Mouse (Mus musculus): Measurements from ENCODE around the gene Mb.

Gene Mb

DNA sequence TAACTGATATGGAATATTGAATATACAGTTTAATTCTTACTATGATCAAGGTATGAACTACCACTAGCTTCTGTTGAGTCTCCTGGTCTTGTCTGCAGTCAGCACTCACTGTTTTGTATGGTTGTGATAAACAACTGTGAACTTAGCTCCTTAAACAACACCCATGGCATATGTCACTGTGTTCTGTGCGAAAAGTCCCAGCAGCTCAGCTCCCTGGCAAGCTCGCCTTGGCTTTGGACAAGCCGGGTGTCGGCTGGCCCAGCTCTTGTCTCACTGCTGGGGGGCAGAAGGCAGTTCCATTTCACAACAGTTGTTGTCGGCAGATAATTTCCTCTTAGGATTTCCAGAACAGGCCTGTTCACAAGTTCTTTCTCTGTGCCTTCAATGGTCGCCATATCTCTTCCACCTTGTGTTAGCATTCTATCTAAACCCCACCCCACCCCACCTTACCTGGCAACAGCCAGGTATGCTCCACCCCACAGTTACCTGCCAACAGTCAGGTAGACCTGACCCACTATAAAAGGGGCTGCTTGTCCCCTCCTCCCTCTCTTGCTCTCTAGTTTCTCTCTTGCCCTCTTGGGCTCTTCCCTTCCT, 14.9 kb upstream of the Mb start:
- DNase-seq (ENCODE audit: low read depth, low spot score), result no peak

DNA sequence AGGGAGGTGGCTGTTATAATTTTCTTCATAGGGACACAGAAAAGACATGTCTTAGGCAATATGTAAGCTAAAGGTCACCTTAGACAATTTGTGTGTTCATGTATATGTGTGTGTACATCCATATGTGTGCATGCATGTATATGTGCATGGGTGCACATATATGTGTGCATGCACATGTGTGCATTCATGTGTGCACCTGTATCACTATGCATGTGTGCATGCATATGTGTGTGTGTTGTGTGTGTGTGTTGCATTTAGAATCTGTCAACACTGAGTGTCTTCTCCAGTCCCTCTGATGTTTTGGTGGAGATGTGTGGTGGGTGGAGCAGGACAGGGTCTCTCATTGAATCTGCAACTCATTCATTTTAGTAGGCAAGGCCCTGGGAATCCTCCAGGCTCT, 12.3 kb upstream of the Mb start:
- DNase-seq (ENCODE audit: low read depth, low spot score), result no peak

DNA sequence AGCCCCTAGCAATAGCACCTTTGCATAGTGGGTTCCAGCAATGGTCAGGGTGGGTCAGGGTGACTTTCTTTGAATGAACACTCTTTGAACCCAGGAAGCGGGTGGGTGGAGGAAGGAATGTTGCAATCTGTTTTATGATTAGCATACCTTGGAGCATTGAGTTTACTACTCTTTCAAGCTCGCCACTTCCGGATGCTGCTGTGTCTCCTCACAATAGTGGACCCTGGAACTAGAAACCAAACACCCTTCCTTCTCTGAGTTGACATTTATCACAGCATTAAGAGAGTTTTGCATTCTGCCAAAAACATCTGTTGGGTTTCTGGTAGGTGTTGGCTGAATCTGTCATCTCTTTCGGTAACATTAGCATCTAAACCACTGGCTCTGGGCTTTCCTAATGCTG, 8.9 kb upstream of the Mb start:
- peak; percentile 47 for DNase-seq (ENCODE audit: low read depth, low spot score)

DNA sequence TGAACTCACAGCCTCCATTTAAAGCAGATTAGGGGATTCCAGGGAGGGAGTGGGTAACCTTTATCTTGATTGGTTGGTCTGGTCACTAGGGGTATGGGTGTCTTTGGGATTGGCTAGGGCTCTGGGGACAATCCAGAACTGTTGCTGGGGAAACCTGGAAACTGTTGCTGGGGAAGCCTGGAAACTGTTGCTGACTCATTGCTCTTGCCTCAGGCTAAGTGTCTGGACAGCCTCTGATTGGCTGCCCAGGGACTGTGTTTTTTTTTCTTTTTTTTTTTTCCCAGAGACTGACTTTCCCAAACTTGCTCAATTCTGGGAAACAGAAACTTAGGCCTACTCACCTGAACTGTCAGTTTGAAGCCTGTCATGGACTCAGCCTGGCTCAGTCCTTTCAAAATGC, 8.1 kb upstream of the Mb start:
- DNase-seq (ENCODE audit: low read depth, low spot score), result peak; percentile 91

DNA sequence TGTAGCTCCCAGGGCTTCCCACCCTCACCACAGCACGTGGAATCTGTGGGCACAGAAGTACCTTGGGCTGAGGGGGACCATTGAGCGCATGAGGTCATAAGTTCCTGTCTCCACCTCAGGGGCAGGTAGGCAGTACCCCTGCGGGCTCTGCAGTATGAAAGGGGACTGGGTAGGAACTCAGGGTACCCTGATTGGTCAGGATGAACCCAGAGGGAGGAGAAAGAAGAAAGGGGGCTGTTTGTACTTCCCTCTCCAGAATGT, 6.3 kb upstream of the Mb start:
- no peak for DNase-seq (ENCODE audit: low read depth, low spot score)

DNA sequence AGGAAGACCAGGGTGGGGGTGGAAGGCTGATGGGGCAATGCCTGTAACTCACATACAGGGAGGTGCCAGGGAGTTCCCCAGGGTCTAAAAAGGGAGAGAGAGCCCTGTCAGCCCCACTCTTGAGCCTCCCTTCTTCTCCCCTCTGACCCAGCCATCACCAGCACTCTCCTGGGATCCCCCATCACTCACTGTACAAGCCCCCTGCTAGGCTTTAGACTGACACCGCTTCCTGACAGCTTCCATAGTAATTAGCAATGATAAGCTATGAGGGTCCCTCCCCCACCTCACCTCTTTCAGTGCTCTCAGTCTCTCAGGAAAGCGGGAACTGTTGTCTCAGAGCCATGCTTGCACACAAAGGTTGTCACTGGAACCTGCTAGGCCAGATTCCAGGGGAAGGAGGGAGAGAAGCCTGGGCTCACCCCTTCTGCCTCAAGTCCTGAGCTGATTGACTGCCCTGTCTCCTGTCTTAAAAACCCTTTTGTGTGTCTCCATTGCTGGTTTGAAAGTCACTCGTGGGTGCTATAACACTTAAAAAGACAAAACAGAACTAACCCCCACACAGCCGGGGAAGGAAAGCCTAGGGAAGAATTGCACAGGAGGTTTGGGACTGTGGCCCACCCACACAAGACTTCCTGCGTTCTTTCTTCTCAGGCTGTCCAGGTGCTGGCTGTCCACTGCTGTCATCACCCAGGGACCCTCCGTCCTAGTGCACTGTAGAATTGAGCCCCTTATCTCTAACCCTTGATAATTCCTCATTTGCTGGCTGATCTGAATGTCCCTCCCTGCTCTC, 5.7 kb upstream of the Mb start:
- DNase-seq (ENCODE audit: low read depth, low spot score), result peak; percentile 57

DNA sequence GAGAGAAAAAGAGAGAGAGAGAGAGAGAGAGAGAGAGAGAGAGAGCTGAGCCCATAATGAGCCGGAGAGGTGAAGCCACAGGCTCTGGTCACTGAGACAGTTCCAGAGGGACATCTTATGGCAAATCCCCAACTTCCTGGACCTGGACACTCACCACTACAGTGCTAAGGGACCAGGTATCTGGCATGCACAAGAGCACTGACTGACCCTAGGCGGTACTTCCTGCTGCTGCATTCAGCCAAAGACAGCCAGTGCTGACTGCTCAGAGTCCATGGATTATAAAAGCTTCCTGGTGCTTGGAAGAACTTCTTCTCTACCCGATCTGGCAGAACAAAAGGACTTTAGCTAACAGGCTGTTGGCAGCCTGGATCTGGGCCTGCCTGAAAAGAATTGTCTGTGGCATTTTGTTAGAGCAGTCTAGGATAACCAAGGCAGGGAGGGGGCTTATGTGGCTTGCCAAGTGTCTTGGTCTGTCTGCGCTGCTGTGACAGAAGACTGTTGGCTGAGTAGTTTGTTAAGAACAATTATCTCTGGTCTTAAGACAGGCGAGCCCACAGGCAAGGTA, 4.2 kb upstream of the Mb start:
- no peak for DNase-seq (ENCODE audit: low read depth, low spot score)

DNA sequence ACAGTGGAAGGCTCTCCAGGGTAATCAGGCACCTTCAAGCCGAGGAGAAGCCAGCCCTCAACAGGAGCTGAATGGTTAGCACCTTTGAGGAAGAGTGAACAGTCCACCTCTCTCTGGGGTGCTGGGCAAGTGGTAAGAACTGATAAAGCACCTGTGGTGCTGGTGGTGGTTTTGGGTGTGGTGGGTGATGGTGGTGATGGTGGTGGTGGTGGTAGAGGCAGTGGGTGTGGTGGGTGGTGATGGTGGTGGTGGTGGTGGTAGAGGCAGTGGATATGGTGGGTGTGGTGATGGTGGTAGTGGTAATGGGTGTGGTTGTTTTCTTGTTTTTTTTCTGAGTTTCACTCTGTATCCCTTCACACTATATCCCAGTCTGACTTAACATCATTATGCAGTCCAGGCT, 2.6 kb upstream of the Mb start:
- DNase-seq (ENCODE audit: low read depth, low spot score), result no peak

DNA sequence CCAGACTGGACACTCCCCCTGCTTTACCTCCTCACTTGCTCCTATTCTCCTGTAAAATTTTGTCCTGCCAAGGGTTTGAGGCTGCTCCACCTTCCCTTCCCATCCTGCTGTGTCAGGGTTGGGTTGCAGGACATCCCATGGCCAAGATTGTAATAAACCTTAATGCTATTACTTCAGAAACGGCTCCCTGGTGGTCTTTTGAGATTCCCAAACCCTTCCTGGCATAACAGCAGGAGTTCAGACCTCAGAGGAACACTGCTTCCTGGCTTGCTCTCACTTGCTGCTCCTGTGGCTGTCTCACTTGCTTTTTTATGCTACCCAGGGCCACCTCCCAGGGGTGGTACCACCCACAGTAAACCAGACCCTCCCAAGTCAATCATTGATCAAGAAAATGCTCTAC, 1.7 kb upstream of the Mb start:
- DNase-seq (ENCODE audit: low read depth, low spot score), result peak; percentile 73

DNA sequence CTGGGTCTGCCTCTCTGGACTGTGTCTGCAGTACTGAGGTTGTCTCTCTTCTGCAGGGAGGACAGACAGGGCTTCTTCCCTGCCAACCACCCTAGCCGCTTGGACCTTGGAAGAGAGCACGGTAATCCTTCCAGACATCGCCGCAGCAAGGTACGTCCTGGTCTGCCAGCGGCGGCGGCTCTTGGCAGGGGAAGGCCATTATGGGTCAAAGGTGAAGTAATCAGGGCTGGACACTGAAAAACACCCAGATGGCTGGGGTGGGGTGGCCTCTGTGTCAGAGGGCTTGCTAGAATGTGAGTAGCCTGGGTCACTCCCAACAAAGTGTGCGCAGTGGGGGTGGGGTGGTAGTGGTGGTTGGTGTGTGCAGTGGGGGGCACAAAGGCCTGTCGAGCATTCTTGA, 4.9 kb downstream of the Mb start:
- no peak for DNase-seq (ENCODE audit: low read depth, low spot score)

GRCm38 (mm10) chr15:77044597-77045320, 5.7 kb downstream of the Mb start, which contains the start of gene Apol6:
Gene Apol6, plus strand, starts transcription at chr15:77044729.
- DNase-seq (ENCODE audit: low read depth, low spot score), result no peak

GRCm38 (mm10) chr15:77040784-77041183, 9.7 kb downstream of the Mb start:
- DNase-seq (ENCODE audit: low read depth, low spot score), result no peak

DNA sequence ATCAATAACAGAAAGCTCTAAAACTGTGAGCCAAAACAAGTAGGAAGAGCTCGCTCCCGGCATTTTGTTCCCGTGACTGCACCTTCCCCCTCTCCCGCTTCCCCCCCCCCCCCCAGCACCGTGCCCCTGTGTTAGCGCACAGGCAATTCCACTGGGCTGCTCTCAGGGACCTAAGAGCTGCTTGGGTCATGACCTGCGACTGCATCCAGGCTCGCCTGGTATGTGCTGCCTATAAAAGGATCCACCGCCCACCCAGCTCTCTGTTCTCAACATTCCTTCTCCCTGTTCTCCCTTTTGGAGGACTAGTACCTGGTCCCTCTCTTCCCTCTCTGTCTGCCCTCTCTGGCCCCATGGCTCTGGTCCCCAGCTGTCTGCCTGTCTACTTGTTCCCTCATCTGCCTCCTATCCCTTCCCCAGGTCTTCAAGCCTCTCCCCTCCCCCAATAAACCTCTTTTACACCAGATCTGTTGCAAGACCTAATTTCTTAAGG, 11.2 kb downstream of the Mb start:
- peak; percentile 43 for DNase-seq (ENCODE audit: low read depth, low spot score)

DNA sequence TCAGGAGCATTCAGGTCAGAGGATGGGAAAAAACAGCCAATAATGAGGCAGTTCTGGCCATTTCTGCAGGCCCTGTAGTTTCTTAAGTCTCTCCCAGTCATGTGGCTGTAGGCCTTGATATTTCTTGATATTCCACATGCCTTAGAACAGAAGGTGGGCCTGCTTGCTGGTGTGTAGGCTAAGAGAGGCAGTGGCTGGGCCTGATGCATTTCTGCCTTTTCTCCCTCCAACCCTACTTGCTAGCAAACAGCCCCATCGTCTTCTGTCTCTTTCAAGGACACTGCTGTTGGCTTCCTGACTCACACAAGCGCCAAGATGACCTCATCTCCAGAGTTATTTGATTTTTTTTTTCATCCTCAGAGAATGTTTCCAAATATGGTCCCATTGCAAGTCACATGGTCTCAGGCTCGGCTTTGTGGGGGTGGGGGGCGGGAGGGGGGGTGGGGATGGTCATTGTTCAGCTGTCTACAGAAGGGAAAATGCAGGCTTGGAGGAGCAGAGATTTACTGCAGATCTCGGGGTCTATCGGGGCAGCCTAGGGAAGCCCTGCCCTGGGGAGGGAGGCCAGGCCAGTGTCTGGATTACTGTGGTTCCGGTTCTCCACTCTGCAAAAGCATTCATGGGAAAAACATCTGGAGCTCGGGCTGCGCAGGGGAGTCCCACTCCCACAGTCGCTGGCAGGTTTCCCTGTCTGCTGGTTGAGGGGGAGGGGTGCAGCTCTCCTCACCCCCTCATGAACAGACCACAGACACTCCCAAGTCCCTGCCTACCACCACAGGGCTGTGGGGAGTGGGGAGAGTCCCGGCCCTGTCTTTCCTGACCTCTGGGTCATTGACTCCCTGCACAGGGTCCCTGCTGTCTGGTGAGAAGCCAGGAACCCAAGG, 12.9 kb downstream of the Mb start:
- peak; percentile 62 for DNase-seq (ENCODE audit: low read depth, low spot score)

GRCm38 (mm10) chr15:77036989-77037277, 13.5 kb downstream of the Mb start:
- no peak for DNase-seq (ENCODE audit: low read depth, low spot score)

DNA sequence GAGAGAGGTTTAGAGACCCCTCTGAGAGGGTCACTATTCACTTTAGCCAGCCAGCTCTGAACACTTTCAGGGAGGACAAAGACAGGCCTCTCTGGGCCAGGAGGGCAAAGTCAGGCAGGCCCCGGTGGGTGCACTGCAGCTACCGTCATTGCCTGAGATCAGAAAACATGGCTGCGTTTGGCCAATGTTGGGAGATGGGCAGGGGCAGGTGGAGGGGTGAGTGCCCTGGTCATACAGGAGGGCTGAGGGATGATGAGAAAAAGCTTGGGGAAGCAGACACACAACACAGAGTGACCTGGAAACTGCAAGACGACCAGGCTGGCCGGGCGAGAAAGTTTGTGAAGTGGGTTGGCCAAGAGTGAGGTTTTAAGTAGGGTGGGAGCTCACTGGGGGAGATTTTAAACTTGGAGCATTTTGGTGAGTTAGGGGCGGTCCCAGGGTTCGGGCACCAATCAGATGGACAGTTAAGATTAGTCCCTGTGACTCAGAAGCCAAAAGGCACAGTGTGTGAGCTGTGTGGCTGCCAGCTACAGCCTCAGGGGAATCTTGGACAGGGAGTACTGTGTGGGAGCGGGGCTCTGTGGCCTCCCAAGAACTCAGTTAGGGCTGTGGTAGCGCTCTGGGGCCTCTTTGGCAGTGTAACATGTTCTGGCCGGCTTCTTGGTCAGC, 14.0 kb downstream of the Mb start:
- no peak for DNase-seq (ENCODE audit: low read depth, low spot score)

GRCm38 (mm10) chr15:77035643-77036042, 14.8 kb downstream of the Mb start:
- DNase-seq (ENCODE audit: low read depth, low spot score), result peak; percentile 31

- DNase-seq (ENCODE audit: low read depth, low spot score), result no peak
Measured at GRCm38 (mm10) chr15:77034526-77034925, 15.9 kb downstream of the Mb start.

DNA sequence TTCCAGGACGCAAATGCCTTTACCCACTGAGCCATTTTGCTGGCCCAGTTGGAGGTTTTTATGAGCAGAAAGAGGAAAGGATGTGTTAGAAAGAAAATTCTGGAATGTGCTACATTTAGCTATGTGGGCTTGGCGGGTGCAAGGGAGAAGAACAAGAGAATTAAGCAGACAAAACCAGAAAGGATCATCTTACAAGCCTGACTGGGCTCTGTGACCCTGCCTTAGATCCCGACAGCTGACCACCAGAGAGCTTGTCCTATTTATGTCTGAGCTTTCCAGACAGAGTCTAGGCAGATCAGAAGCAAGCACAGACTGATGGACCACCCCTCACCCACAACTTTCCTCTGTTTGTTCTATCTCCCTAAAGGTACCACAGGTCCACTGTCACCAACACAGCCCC, 19.2 kb downstream of the Mb start:
- no peak for DNase-seq (ENCODE audit: low read depth, low spot score)

DNA sequence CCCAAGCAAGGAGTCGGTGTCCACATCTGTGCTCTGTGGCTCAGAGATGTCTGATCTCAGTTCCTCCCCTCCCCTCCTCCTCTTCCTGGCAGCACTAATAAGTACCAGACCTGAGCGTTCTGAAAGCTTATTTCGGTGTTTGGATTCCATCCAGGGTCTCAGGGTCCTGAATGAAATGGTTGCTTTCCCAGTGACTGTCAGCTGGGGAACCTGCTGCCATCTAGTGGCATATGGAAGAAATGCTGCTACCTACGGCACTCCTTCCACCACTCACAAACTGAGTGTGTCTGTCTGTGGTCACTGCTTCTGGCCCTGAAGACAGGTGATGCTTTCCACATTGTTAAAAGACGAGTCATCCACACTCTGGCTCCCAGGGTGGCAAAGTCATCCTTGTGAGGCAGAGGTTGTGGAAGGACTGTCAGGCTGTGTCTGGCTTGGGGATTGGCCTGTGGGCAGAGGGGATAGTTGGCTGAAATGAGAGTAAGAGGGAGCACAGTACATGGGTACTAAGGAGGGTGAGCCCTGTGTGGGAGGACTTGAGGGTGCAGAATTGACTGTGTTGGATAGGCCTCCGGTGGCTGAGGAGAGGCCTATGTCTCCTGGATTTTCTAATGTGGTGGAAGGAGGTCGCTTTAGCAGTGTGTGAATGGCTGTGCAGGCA, 21.0 kb downstream of the Mb start:
- DNase-seq (ENCODE audit: low read depth, low spot score), result peak; percentile 77

DNA sequence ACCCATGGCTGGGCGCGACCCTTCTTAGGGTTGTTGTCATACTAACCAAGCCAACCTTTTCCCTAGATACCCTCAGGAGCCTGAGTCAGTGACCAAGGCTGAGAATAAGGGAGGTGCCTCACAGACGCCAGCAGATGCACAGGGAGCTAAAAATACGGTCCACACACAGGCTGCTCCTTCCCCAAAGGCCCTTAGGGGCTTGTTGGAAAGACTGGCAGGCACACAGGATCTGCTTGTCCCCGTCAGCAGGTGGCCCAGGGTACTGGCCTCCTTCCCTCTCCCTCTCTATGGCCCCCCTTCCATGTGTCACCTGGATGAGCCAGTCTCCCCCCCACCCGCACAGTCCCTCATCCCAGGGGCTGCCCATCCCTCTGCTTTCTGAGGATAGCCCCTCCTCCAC, 22.8 kb downstream of the Mb start:
- DNase-seq (ENCODE audit: low read depth, low spot score), result no peak

Data from ES-CJ7 (cell line).